Mouse (Mus musculus) cerebellum, adult 8-10 months (tissue): ENCODE measurements around the gene Arf3.

Experiments used
- DNase-seq: peaks from one replicate; pipeline ENCODE4 v3.0.0; 2022

Arf3 gene

DNA sequence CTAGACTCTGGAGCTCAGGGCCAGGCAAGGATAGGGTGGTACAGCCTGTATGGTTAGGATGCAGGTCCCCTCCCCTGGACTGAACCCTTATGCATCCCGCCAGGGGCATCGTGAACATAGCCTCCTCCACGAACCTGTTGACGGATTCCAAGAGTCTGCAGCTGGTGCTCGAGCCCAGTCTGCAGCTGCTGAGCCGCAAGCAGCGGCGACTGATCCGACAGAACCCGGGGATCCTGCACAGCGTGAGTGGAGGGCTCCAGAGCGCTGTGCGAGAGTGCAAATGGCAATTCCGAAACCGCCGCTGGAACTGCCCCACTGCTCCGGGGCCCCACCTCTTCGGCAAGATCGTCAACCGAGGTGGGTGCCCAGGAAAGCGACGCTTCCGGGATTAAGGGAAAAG is 27.7 kb upstream of the Arf3 start:
- DNase-seq: no peak

- no peak for DNase-seq
Measured at GRCm38 (mm10) chr15:98789661-98790535, 26.9 kb upstream of the Arf3 start, which contains the start of gene Wnt1. Wnt1 (plus strand) TSS chr15:98789857.

- no peak for DNase-seq
Measured at GRCm38 (mm10) chr15:98788972-98789660, 26.1 kb upstream of the Arf3 start.

GRCm38 (mm10) chr15:98787930-98788329 is 24.9 kb upstream of the Arf3 start:
- DNase-seq: no peak

DNA sequence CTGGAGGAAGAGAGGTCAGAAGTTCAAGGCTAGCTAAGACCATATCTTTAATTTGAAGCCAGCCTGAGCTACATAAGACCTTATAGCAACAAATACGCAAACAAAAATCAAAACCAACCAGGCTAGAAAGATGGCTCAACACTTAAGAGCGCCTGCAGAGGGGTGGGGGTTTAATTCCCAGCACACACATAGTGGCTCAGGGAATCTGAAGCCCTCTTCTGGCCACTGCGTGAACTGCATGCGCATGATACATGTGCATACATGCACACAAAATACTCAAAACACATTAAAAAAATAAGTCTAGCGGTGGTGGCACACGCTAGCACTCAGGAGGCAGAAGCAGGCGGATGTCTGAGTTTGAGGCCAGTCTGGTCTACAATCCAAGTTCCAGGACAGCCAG is 22.7 kb upstream of the Arf3 start:
- DNase-seq: no peak

DNA sequence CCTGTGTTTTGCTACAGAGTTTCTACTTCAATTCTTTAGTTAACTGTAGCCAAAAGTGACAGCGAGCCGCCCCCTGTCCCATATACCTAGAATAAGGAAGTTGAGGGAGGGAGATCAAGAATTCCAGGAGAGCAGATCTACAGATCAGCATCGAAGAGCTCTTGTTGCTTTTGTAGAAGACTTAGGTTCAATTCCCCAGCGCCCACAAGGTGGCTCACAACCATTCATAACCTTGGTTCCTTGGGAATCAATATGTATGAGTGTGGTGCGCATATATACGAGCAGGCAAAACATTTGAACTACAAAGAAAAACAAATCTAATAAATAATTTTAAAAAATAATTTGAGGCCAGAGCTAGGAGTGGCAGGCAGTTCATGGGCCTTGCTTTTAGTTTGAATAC is 18.2 kb upstream of the Arf3 start:
- DNase-seq: no peak

DNA sequence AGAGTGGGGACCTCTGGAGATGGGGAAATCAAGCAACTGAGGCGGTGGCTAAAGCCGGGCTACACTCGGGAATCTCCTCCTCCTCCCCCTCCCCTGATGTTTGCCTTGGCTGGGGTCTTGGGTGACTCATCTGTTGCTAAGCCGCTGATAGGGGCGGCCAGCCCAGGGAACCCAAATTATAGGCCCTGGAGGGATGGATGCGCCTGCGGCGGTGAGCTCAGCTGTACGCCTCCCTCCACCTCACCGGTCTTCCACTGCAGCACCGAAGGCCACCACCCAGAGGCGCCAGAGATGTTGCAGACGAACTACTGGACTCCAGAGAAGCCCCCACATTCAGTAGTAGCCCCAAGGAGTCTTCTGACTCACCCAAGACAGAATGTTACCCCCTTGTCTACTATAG is 17.6 kb upstream of the Arf3 start:
- DNase-seq: no peak

DNA sequence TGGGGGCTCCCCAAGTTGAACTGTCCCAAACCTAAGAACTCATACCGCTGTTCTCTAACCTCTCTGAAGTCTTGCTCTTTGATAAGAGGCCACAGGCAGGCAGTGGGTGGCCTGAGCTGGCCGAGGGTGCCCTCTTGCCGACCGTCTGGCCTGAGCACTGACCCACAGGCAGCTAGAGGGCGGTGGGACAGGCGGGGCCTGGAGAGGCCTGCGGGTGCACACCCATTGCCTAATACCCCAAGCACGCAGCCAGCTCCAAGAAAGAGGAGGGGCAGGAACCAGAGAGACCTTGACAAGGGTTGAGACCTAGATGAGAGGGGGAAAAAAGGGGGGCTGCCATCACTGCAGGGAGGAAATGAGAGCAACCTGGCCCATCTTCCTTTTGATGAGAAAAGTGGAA is 17.1 kb upstream of the Arf3 start:
- DNase-seq: no peak

DNA sequence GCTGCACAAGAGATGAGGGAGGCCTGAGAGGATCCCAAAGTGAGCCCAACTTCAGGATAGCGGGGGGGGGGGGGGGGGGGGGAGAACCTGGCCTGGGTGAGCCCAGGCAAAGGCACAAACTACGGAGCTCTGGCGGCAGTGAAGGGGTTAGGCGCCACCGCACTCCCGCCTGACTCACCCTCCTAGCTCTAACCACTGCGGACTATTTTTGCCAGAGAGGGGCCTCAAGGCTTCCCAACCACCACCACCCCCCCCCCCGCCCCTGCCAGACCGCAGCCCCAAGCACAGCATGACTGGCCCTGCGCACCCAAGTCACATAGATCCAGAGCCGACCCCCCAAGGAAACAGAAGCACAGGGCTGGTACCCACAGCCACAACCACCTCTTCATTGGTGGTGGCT is 15.8 kb upstream of the Arf3 start:
- DNase-seq: no peak

- DNase-seq: no peak
Measured at GRCm38 (mm10) chr15:98778191-98778770, 15.3 kb upstream of the Arf3 start.

- no peak for DNase-seq
Measured at GRCm38 (mm10) chr15:98777762-98778161, 14.7 kb upstream of the Arf3 start, which contains the start of gene Wnt10b. Wnt10b (minus strand) TSS chr15:98778150.

- no peak for DNase-seq
Measured at GRCm38 (mm10) chr15:98777005-98777616, 14.1 kb upstream of the Arf3 start.

- no peak for DNase-seq
Measured at GRCm38 (mm10) chr15:98776280-98777004, 13.4 kb upstream of the Arf3 start.

DNA sequence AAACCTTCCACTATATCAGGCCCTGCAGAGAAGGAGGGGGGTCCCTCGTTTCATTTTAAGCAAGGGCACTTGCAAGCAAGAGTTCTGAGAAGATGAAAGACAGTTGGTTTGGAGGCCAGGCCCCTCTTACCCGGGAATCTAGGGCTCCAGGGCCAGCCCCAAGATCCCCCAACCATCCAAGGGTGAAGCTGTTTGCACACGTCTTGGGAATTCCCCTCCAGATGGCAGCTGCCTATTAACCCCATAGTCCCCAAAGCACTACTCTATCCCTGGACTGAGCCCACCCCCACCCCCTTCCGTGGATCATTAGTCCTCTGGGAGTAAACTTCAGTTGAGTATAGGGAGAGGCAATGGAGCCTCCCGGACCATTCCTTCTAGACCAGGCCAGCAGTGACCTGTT is 12.5 kb upstream of the Arf3 start:
- no peak for DNase-seq

DNA sequence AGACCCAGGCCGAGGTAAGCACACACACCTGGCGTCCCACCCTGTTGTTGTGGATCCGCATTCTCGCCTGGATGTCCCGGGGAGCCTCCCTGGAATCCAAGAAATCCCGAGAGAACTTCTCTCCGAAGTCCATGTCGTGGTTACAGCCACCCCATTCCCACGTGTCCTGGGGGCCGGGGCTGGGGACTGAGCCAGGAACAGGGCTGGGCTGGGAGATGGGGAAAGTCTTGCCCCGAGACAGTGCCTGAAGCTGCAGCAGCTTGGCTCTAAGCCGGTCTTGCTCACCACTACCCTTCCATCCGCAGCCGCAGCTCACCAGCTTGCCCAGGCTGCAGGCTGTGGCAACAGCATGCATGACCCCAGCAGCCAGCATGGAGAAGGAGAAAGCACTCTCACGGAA is 11.1 kb upstream of the Arf3 start:
- DNase-seq: no peak

- no peak for DNase-seq
Measured at GRCm38 (mm10) chr15:98772511-98773211, 9.6 kb upstream of the Arf3 start.

- DNase-seq: no peak
Measured at GRCm38 (mm10) chr15:98771813-98772425, 8.9 kb upstream of the Arf3 start.

DNA sequence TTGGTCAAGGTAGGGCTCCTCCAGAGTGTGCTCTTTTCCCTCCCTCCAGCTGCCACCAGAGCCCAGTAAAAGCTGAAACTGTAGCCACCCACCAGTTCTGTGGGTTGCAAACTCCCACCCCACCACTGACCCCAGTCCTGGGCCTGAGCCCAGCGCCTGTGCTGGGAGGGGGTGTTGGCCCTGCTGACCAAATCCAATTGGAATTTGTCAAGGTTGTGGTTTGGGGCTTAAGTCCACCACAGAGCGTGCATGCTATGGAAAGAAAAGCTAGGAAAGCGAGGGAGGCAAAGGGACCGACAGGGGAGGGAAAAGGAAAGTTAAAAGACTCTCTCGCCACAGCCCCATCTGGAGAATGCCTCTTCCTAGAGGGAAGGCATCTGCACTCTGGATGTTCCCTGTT is 5.2 kb upstream of the Arf3 start:
- DNase-seq: no peak

- DNase-seq: no peak
Measured at GRCm38 (mm10) chr15:98765929-98766328, 2.9 kb upstream of the Arf3 start.

GRCm38 (mm10) chr15:98762201-98762621 is 803 bp downstream of the Arf3 start:
- DNase-seq: peak; percentile 66

- DNase-seq: no peak
Measured at GRCm38 (mm10) chr15:98754125-98754524, 8.9 kb downstream of the Arf3 start.

DNA sequence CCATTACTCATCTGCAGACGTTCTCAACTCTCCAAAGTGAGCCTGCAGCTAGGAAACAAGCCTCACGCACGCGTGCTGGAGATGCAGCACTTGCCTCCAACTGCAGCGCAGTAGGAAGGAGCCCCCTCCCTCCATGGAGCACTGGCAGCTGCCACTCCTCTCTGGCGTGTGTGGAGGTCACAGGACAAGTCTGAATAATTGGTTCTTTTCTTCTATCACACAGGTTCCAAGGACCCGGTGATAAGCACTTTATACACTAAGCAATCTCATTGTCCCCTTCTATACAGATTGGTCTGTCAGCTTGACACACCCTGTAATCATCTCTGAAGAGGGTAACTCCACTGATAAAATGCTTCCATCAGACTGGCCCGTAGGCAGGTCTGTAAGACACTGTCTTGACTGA is 10.0 kb downstream of the Arf3 start:
- no peak for DNase-seq
